ENCODE assay signal across 8 mouse cellular contexts in the genomic region with DNA sequence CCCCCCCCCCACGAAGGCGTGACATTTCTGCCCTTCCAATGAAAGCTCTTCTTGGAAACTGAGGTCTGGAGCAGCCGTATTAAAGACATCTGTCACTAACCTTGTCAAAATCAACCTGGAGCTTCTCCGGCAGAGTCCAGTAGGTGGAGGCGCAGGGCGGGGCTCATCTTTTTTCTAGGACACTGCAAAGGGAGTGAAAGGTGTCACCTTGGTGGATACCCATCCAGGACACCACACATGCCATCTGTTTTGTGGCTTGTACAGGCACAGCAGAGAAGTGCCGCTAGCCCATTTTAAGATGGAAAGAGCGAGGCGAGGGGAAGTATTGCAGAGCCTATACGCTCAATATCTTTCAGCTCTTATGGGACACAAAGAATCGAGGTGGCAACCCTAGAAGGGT.
DNase-seq lines count a peak whose midpoint lies in the region; ATAC-seq and TF ChIP-seq lines count a peak whose summit lies in the region.

No protein-coding gene starts in this region.

- no peak for DNase-seq in heart, postnatal 10 days
- no peak for DNase-seq in brain, embryonic 14.5 days (ENCODE audit: low read depth)
- DNase-seq in urinary bladder, postnatal 25 days (ENCODE audit: low spot score) = no peak
- no peak for DNase-seq in gastrocnemius, postnatal 10 days
- no peak for DNase-seq in frontal cortex, postnatal 14 days (ENCODE audit: low spot score in 2 of 2)

- peak overlapping the region; percentile 40 for H3K4me3 ChIP-seq in heart, embryonic 12.5 days
- H3K4me3 ChIP-seq in hindbrain, embryonic 16.5 days (ENCODE audit: low read length) = peak overlapping the region; percentile 43
- H3K4me3 ChIP-seq in midbrain, embryonic 15.5 days = peak overlapping the region; percentile 41

- 38% methylated on average over 10 of the region's 11 CpGs for WGBS in heart, embryonic 12.5 days
- 48% methylated on average over 9 of the region's 11 CpGs for WGBS in hindbrain, embryonic 16.5 days
- 47% methylated on average over 10 of the region's 11 CpGs for WGBS in midbrain, embryonic 15.5 days

- no peaks in the 10 kb centered on the region; the same call in 1 of the 2 replicates for H3K9me3 ChIP-seq in heart, embryonic 12.5 days (replicated peaks)
- no peaks in the 10 kb centered on the region for H3K9me3 ChIP-seq in hindbrain, embryonic 16.5 days (ENCODE audit: control insufficient read depth, low read length)
- no peaks in the 10 kb centered on the region for H3K9me3 ChIP-seq in midbrain, embryonic 15.5 days

- intact Hi-C loops in heart, postnatal 10 days (cut with DNase I) = loop anchor here (1.0 to 5.0 kb wide), 3 partner anchors 106 to 338 kb away; a partner anchor contains a TSS

- no peaks in the 10 kb centered on the region for H3K36me3 ChIP-seq in heart, embryonic 12.5 days
- H3K36me3 ChIP-seq in hindbrain, embryonic 16.5 days (ENCODE audit: control insufficient read depth, insufficient read depth, low read length) = no peaks in the 10 kb centered on the region
- no peaks in the 10 kb centered on the region for H3K36me3 ChIP-seq in midbrain, embryonic 15.5 days (replicated peaks)

- no peak for TF ChIP-seq POLR2A in brain, embryonic 14.5 days (IDR thresholded peaks at IDR 0.05; ENCODE audit: borderline replicate concordance, extremely low read depth, insufficient read depth, insufficient read length, poor library complexity, severe bottlenecking)

- peak; percentile 1; the same call in 1 of the 2 replicates for TF ChIP-seq CTCF in brain, embryonic 14.5 days (IDR thresholded peaks at IDR 0.05; ENCODE audit: borderline replicate concordance, extremely low read depth, insufficient read depth, insufficient read length)

- peaks cover 32% of the 10 kb centered on the region for H3K27me3 ChIP-seq in heart, embryonic 12.5 days (replicated peaks)
- 0 out of 2 replicates have a peak, but pooled peaks cover 2% of the 10 kb centered on the region for H3K27me3 ChIP-seq in hindbrain, embryonic 16.5 days (replicated peaks; ENCODE audit: control insufficient read depth, insufficient read depth, low read length)
- H3K27me3 ChIP-seq in midbrain, embryonic 15.5 days (replicated peaks) = no peaks in the 10 kb centered on the region

- no peak overlapping the region for H3K27ac ChIP-seq in heart, embryonic 12.5 days (ENCODE audit: poor library complexity, severe bottlenecking)
- no peak overlapping the region for H3K27ac ChIP-seq in hindbrain, embryonic 16.5 days (ENCODE audit: low read depth, low read length)
- peak overlapping the region; percentile 62 for H3K27ac ChIP-seq in midbrain, embryonic 15.5 days

- ATAC-seq in heart, embryonic 12.5 days (ENCODE audit: insufficient number of reproducible peaks, low FRiP score) = no peak
- no peak; the same call in none of the 2 replicates for ATAC-seq in hindbrain, embryonic 16.5 days
- ATAC-seq in midbrain, embryonic 15.5 days (replicated peaks) = peak; percentile 60

- peaks cover 5% of the 10 kb centered on the region; the same call in 1 of the 2 replicates for H3K4me1 ChIP-seq in heart, embryonic 12.5 days (replicated peaks)
- peaks cover 7% of the 10 kb centered on the region for H3K4me1 ChIP-seq in hindbrain, embryonic 16.5 days (ENCODE audit: control insufficient read depth, insufficient read depth, low read depth, low read length)
- H3K4me1 ChIP-seq in midbrain, embryonic 15.5 days = peaks cover 9% of the 10 kb centered on the region

- H3K9ac ChIP-seq in heart, embryonic 12.5 days = peak overlapping the region; percentile 54; the same call in 1 of the 2 replicates
- peak overlapping the region; percentile 55 for H3K9ac ChIP-seq in hindbrain, embryonic 16.5 days (ENCODE audit: low read depth, low read length)
- peak overlapping the region; percentile 39 for H3K9ac ChIP-seq in midbrain, embryonic 15.5 days

- peak overlapping the region; percentile 84 for H3K4me2 ChIP-seq in heart, embryonic 12.5 days
- peak overlapping the region; percentile 70 for H3K4me2 ChIP-seq in hindbrain, embryonic 16.5 days (ENCODE audit: low read length)
- peak overlapping the region; percentile 66 for H3K4me2 ChIP-seq in midbrain, embryonic 15.5 days
